Mouse (Mus musculus) brain, embryonic 18.5 days (tissue): ENCODE data around the gene Rfxap.
"Not testable (repeated sequence)": the region's sequence is repeated elsewhere in the genome, so short reads cannot be mapped to it uniquely, and the experiment has no call there.

Experiments used
- DNase-seq: peaks from one replicate; pipeline ENCODE4 v3.0.0-alpha.2; 2012; ENCODE audit warnings: low read depth, low spot score

The Rfxap gene

DNA sequence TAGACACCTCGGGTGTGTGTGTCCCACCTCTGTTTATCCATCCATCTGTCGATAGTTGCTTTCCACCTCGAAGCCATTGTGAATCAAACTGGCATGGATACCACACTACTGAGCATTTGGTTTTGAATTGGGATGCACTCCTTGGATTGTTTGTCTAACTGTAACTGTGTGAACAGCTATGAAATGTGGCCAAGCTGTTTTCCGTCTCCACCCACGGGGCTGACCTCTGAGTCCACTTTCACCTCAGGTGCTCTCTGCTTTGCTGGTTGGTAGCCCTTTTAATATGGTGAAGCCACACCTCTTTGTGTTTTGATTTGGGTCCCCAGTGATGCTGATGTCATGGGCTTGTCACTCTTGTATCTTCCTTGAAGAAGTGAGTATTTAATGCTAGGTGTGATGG, 40.8 kb downstream of the Rfxap start:
- no peak for DNase-seq

GRCm38 (mm10) chr3:54766034-54766433, 41.6 kb downstream of the Rfxap start:
- no peak for DNase-seq

DNA sequence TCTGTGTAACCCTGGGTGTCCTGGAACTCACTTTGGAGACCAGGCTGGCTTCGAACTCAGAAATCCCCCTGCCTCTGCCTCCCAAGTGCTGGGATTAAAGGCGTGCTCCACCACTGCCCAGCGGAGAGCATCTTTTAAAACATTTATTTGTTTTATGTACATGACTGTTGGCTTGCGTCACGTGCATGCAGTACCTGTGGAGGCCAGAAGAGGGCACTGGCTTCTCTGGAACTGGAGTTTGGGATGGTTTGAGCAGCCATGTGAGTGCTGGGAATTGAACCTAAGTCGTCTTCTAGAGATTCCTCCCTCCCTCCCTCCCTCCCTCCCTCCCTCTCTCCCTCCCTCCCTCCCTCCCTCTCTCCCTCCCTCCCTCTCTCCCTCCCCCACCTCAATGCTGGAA, 42.1 kb downstream of the Rfxap start:
- DNase-seq = not testable (repeated sequence)

DNA sequence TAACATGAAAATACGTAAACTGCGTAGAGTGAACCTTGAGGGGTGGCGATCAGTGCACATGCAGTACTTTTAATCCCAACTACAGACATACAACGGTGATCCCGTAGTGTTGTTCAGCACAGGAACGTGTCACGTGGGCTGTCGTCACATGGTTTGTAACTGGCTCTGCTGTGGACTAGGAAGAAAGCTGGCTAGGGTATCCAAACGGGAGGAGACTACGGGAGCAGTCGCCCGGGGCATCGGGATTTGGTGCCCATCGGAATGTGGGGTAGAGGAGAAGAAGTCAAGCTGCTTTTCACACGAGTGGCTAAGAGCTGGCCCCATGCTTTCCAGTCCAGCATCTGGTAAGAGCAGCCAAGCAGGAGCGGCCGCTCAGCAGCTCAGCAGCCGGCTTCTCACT, 43.2 kb downstream of the Rfxap start:
- DNase-seq = peak; percentile 10

DNA sequence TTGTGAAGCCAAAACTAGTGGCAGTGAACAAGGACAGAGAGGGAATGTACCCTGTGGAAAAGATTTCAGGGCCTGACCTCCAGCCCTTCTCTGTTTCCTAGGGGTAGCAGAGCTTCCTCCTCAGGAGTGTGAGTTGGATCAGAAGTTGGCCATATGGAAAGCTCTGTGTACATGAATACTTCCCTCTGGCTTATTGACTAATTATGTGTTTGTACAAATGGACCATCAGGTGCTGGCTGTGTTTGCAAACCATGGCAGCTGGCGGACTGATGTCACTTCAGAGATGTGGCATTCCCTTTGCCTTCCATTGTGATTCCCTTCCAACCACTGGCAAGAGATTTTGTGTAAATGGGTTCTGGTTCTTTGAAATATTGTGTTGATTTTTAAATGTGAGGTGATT, 46.3 kb downstream of the Rfxap start:
- DNase-seq = no peak

DNA sequence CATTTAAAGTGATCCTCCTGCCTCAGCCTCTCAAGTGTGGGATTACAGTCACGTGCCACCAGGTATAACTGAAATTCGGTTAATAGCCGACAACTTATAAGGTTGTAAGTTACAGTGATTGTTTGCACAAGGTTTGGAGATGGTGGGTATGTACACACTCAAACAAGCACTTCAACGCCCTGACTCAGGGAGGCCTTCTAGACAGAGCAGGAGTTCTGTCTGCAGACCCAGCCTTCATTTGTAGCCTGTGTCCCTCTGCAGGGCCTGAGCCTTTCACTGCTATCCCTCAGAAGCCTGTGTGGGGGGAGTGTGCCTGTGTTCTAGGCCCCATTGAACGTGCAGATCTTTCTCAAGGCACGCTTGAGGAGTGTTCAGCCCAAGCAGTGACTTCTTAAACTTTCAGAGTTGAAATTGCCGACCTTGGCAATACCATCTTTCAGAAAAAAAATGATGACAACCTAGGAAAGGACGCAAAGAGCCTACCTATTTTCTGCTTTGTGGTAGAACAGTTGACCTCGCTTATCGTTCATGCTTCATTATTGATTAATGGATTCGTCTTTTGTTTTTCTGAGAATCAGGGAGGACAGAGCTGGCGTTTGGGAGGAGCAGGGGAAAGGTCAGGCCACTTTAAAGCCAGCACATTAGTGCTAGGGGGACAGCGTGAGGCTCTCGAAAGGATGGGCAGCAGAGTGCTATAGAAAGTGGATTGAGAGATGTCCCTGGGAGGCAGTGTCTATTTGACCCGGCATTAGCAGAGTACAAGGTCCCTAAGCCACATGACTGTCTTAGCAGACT, 47.1 kb downstream of the Rfxap start:
- no peak for DNase-seq

DNA sequence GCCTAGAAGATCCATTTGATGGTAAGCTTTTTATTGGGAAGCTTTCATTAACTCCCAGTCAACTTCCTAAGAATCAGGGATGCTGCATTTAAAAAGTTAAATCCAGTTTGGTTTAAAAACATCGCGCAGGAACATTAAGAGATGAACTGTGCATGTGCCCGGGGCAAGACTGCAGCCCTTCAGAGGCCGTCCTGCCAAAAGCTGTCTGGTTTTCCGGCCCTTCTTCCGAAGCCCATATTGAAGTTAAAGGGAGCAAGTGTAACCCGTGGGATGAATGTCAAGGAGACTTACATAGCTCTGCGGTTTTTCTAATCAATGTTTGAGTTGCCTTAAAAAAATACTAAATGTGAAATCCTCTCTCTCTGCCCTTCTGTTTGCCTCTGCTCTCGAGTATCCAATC, 48.4 kb downstream of the Rfxap start:
- DNase-seq = no peak

DNA sequence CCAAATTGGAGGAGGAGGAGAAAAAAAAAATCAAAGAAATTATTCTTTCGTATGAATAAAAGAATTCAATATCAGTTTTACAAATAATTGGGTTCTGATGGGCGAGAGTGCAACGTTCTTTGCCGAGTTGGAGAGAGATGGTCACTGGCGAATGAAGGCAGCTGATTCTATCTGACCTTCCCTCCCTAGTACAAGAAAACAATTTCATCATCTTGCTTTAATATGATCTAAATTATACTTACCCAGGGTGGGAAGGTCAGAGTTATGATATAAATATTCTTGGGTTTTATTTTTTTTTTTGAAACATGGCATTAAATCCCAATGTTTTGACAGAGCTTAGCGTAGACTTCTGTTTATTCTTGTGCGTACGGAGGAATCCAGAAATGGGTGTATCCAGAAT, 50.1 kb downstream of the Rfxap start:
- no peak for DNase-seq

DNA sequence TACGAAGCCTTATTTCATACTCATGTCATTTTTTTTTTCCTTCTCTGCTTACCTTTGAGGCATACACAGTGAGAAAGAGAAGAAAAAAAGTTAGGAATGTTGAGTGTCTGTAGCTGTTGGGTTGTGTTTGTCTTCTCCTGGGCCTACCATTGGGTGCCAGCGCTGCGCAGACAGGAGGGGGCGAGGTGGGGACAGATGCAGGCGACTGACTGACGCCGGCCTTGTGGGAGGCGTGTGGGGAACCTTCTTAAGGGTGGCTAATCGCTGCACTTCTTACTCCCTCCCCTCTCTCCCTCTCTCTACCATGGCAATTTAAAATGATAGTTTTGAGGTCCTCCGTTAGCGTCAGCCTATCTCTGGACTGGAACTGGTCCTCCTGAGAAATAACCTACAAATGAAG, 51.5 kb downstream of the Rfxap start:
- DNase-seq = no peak

DNA sequence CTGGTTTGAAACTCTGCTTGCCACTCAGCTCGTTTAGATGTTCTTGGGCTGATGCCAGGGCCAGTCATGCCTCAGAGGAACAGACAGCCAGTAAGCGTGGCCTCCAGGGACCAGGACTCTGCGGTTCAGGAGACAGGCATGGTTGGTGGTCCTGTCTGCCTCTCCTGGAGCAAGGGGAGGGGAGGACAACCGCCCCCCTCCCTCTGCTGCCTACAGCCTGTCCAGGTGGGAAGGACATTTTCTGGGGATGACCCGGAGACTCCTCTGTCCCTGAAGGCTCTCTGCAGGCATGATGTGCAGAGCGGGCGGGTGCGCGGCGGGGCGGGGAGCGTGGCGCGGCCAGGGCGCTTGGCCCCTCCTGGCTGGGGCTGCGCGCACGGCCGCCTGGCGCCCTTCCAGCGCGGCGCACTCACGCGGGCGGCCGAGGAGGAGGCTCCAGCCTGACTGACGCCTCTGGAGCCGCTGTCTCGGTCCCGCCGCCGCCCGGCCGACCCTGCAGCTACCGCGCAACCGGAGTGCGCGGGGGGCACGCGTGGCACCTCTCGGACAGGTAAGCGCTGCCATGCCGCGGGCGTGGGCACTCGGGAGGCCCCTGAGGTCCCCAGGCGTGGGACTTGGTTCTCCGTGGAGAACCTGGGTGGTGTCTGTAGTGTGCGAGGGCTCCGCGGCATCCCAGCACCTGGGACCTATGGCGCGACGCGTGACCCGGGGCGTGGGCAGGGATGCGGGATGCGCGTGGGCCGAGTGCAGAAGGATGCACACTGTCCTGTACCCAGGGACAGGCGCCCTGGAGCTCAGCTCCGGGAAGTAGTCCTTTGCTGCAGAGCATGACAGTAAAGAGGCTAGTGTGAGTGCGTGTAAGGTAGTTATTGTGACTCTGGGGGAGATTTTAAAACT, 52.2 kb downstream of the Rfxap start, which contains the start of gene Smad9:
Smad9 (plus strand) TSS at position 438 of the 897 bp plus-strand sequence.
- no peak for DNase-seq

DNA sequence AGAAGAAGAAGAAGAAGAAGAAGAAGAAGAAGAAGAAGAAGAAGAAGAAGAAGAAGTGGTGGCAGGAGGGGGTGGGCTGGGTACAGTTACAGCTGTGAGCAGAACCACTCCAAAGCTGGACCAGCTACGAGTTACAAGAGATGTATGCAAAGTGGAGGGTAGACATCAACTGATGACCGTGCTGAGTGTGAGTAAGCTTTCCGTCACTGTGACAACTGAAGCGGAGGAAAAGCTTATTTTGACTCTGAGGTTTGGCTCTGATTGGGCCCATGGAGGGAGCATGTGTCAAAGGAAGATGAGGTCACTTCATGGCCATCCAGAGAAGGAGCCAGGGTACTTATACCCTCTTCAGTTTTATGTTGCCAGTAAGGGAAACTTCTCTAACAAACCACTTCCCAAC, 54.2 kb downstream of the Rfxap start:
- no peak for DNase-seq
